Mouse (Mus musculus) cerebellum, postnatal 36 days (tissue): ENCODE measurements around the gene Cyb561a3.

Source experiments
- DNase-seq, 2 experiments: peaks; one replicate each; pipeline ENCODE4 v3.0.0; 2021 to 2022; ENCODE audit warnings: mixed read lengths in 2 of 2

The Cyb561a3 gene

DNA sequence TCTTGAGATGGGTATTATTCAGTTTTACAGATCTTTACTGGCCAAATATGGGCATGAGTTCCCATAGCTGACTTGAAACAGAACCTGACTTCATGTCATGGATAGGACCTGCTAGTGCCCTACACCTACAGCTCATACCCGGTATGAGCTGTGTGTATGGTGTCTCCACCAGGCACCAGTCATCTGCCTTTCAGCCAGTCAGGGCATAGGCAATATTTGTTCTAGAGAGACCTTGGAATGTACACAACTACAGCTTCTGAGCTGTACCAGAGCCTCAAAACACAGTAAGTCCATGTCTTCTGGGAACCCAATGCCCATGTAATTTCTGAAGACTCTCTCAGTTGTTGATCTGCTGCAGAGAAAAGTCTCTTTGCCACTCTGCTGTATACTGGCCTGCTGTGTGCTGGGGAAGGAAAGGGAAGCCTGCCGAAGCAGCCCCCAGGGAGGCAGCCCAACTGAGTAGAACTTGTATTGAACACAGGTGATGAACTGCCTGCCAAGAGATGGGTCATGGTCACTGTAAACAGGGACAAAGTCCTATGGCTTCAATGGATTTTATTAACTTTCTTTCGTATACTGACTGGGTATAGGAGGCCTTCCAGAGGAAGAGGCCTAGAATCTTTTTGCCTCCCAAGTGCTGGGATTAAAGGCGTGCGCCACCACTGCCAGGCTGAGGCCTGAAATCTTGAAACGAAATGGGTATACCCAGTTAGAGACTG lies 14.8 kb downstream of the Cyb561a3 start:
- DNase-seq, result no peak

GRCm38 (mm10) chr19:10598188-10598587 lies 21.2 kb downstream of the Cyb561a3 start:
- DNase-seq, result no peak

- no peak for DNase-seq
Observed at GRCm38 (mm10) chr19:10599648-10600047, 22.7 kb downstream of the Cyb561a3 start.

- no peak for DNase-seq
Observed at GRCm38 (mm10) chr19:10602247-10602769, 25.3 kb downstream of the Cyb561a3 start.

GRCm38 (mm10) chr19:10602787-10603186 lies 25.8 kb downstream of the Cyb561a3 start:
- peak; percentile 90 to 93 for DNase-seq

- peak in 1 of 2 experiments; percentile 6 for DNase-seq
Observed at GRCm38 (mm10) chr19:10603660-10604523, 26.9 kb downstream of the Cyb561a3 start.

- DNase-seq, result peak in 1 of 2 experiments; percentile 6
Observed at GRCm38 (mm10) chr19:10604534-10604933, 27.6 kb downstream of the Cyb561a3 start.

DNA sequence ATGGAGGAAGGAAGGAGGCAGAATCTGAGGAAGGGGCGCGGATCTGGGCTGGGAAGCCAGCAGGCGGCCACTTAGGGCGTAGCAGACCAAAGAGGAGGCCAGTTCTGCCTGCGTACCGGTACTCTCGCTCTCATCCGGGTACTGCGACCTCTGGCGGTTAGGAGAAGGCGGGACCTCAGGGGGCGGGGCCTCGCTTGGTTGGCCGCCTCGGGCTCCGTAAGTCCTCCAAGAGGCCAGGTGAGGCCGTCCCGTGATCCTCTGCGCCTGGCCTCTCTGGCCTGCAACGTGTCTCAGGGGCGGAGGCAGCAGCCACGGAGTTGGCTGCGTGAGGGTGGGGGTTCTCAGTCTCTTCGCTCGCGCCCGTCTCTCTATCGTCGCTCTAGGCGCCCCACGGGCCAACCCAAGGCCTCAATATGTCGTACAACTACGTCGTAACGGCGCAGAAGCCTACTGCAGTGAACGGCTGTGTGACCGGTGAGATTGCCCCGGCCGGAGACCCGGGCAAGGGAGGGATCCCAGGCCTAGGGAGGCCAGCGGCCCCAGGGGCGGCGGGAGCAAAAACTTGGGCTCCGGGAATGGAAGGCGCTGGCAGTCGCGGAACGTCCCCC lies 28.4 kb downstream of the Cyb561a3 start, which contains the start of the genes Ddb1 and Tkfc:
Gene Ddb1, plus strand, starts transcription at position 35 of the 608 bp plus-strand sequence.
Gene Tkfc, minus strand, starts transcription at position 362 of the 608 bp plus-strand sequence.
- peak; percentile 100 for DNase-seq

- DNase-seq, result no peak
Observed at GRCm38 (mm10) chr19:10605901-10606622, 29.1 kb downstream of the Cyb561a3 start.

- DNase-seq, result no peak
Observed at GRCm38 (mm10) chr19:10608573-10609240, 31.7 kb downstream of the Cyb561a3 start.

DNA sequence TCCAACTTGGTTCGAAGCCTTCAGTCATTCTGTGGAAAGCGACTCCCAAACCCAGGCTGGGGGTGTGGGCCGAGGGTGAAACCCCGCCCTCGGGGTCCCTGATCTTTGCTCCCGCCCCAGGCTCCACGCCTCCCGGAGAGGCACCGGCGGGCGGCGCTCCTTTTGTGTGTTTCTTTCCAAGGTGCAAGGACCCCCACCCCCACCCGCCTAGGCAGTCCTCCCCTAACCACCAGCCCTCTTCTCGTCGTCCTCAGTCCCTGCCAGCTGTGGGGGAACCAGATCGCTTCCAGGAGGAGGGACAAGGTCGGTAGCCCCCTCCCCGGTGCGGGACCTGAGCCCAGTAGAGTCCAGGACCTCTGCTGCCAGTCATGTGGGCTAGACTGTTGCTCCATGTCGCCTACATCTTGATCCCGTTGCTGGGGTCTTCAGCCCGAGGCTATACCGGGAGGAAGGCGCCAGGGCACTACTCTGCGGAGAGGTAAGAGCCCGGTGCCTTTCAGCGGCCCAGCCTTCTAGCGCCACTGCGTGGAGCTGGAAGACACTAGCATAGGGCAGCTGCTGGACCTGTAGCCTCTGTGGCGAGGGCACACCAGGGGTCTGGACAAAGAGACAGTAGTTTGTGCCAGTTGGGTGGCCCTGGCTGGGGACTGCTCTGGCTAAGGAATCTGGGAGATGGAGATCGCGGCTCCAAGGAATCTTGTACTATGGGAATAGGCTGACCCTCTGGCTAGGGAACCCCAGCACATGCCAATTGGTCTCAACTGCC lies 57.3 kb downstream of the Cyb561a3 start, which contains the start of gene Vwce:
Gene Vwce, plus strand, starts transcription at position 108 of the 766 bp plus-strand sequence.
- peak; percentile 40 to 58 for DNase-seq

DNA sequence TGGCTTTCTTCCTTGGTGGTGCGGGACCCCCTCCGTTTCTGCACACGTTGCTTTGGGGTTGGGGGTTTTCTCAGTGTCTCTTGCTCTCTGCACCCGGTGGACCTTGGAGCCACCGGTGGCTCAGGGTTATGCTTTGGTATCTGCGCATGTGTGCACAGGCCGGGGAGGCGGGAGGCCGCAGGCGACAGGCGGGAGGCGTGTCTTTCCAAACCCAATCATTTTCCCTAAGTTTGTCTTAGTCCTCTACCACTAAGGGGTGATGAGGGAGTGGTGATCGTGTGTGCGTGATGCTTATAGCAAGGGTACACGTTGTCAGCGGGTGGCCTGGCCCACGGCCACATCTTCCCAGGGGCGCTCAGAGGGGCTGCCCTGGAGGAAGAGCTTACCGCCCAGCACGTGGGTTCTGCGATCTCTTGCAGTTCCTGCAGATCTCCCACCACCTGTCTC lies 57.9 kb downstream of the Cyb561a3 start:
- DNase-seq, result peak; percentile 59 to 66

- DNase-seq, result no peak
Observed at GRCm38 (mm10) chr19:10637840-10638239, 60.9 kb downstream of the Cyb561a3 start.

- DNase-seq, result no peak
Observed at GRCm38 (mm10) chr19:10640080-10640479, 63.1 kb downstream of the Cyb561a3 start.

GRCm38 (mm10) chr19:10640589-10641378 lies 63.8 kb downstream of the Cyb561a3 start:
- DNase-seq, result no peak
